Mouse (Mus musculus) lung, postnatal 14 days (tissue): ENCODE data around the gene Igfbp3.
"Not testable (repeated sequence)": the region's sequence is repeated elsewhere in the genome, so short reads cannot be mapped to it uniquely, and the experiment has no call there.

Experiments
- DNase-seq: peaks from one replicate; pipeline ENCODE4 v3.0.0; 2021

Gene Igfbp3

GRCm38 (mm10) chr11:7213501-7214341 is at the start of gene Igfbp3:
Gene Igfbp3 (minus strand): TSS chr11:7213923.
- DNase-seq = peak; percentile 47

GRCm38 (mm10) chr11:7250870-7251269 is 37.1 kb upstream of the Igfbp3 start:
- DNase-seq = no peak

GRCm38 (mm10) chr11:7250415-7250814 is 36.7 kb upstream of the Igfbp3 start:
- DNase-seq = no peak

- no peak for DNase-seq
These were observed 31.1 kb upstream of the Igfbp3 start for GRCm38 (mm10) chr11:7244782-7245181.

- no peak for DNase-seq
These were observed 25.5 kb upstream of the Igfbp3 start for GRCm38 (mm10) chr11:7239041-7239740.

GRCm38 (mm10) chr11:7238546-7238945 is 24.8 kb upstream of the Igfbp3 start:
- DNase-seq = no peak

- DNase-seq = no peak
These were observed 24.0 kb upstream of the Igfbp3 start for GRCm38 (mm10) chr11:7237712-7238111.

GRCm38 (mm10) chr11:7236751-7237150 is 23.0 kb upstream of the Igfbp3 start:
- DNase-seq = no peak

- DNase-seq = no peak
These were observed 21.4 kb upstream of the Igfbp3 start for GRCm38 (mm10) chr11:7234981-7235609.

GRCm38 (mm10) chr11:7234436-7234835 is 20.7 kb upstream of the Igfbp3 start:
- DNase-seq = no peak

GRCm38 (mm10) chr11:7233333-7233732 is 19.6 kb upstream of the Igfbp3 start:
- DNase-seq = no peak

GRCm38 (mm10) chr11:7231958-7232357 is 18.2 kb upstream of the Igfbp3 start:
- no peak for DNase-seq

GRCm38 (mm10) chr11:7230000-7230399 is 16.3 kb upstream of the Igfbp3 start:
- no peak for DNase-seq

GRCm38 (mm10) chr11:7228107-7228506 is 14.4 kb upstream of the Igfbp3 start:
- DNase-seq = no peak

GRCm38 (mm10) chr11:7226810-7227550 is 13.3 kb upstream of the Igfbp3 start:
- no peak for DNase-seq

- no peak for DNase-seq
These were observed 12.5 kb upstream of the Igfbp3 start for GRCm38 (mm10) chr11:7226200-7226599.

- DNase-seq = not testable (repeated sequence)
These were observed 8.1 kb upstream of the Igfbp3 start for GRCm38 (mm10) chr11:7221826-7222225.

GRCm38 (mm10) chr11:7215703-7216102 is 2.0 kb upstream of the Igfbp3 start:
- DNase-seq = peak; percentile 78

GRCm38 (mm10) chr11:7214761-7215160 is 1.0 kb upstream of the Igfbp3 start:
- DNase-seq = peak; percentile 53

- no peak for DNase-seq
These were observed 578 bp upstream of the Igfbp3 start for GRCm38 (mm10) chr11:7214342-7214660.

GRCm38 (mm10) chr11:7213161-7213500 is 592 bp downstream of the Igfbp3 start:
- no peak for DNase-seq

GRCm38 (mm10) chr11:7212126-7212798 is 1.5 kb downstream of the Igfbp3 start:
- no peak for DNase-seq

- no peak for DNase-seq
These were observed 2.5 kb downstream of the Igfbp3 start for GRCm38 (mm10) chr11:7211211-7211610.
